Mouse (Mus musculus): ENCODE results near the gene Ntm. TPM values are rescaled to one million over a fixed set of nuclear protein-coding genes. Genes with fewer than 3 reads are reported as not detected.

Ntm gene
- polyA plus RNA-seq, 1 experiment from 2014 or later: 134 TPM

DNA sequence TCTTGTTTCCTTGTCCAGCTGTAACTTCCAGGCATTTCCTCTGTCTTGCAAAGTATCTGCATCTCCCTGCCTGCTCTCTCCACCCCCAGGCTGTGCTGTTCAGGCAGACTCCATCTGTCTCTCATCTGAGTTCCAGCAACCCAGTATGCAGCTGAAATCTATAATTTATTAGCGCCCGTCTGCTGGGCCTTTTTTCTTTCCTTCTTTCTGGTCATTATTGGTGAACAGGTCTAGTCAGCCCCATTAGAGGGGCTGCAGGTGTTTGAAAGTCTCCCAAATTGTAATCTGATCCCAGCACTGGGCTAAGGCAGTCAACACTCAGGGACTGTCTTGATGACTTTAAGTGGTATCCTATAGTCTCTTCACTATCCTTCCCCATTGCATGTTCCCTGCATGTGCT, 352.1 kb downstream of the Ntm start:
- Histone ChIP-seq H3K27ac (ENCODE audit: low read length) (no peak overlapping the region), H3K4me3 (replicated peaks; ENCODE audit: low read length) (no peak overlapping the region), H3K4me2 (ENCODE audit: low read length) (no peak overlapping the region), H3K27me3 (replicated peaks; ENCODE audit: control insufficient read depth, insufficient read depth, low read length) (no peaks in the 10 kb centered on the region), H3K9me3 (ENCODE audit: control insufficient read depth, low read length) (peaks cover 3% of the 10 kb centered on the region; the same call in 1 of the 2 replicates), H3K9ac (replicated peaks; ENCODE audit: low read depth, low read length) (no peak overlapping the region), H3K36me3 (ENCODE audit: control insufficient read depth, insufficient read depth) (no peaks in the 10 kb centered on the region), H3K4me1 (replicated peaks; ENCODE audit: control insufficient read depth, insufficient read depth, low read length) (peaks cover 5% of the 10 kb centered on the region; the same call in 1 of the 2 replicates)
- ATAC-seq: peak; percentile 50; the same call in 1 of the 2 replicates
- WGBS: 67% methylated on average over 2 of the region's 2 CpGs

DNA sequence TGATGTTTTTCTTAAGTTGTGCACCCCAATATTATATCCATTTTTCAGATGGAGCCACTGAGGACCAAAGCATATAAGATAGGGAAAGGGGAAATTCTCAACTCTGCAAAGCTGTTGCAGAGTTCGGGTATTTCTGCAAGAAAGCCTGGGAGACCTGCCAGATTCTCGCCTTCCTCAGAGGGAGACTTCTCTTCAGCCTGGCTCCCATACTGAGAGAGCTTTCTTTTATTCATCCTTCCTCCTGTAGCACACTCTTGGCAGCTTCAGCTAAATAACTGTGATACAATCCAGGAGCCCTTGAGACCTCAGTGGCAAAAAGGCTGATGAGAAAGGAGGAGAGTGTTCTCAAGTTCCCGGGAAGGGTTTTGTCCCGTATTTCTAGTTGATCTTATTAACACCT, 365.3 kb downstream of the Ntm start:
- H3K4me2 ChIP-seq (ENCODE audit: low read length): no peak overlapping the region
- no peaks in the 10 kb centered on the region for H3K27me3 ChIP-seq (replicated peaks; ENCODE audit: control insufficient read depth, insufficient read depth, low read length)
- no peaks in the 10 kb centered on the region for H3K36me3 ChIP-seq (ENCODE audit: control insufficient read depth, insufficient read depth)
- no peak overlapping the region for H3K27ac ChIP-seq (ENCODE audit: low read length)
- 18% methylated on average over 4 of the region's 4 CpGs for WGBS
- no peak overlapping the region for H3K9ac ChIP-seq (replicated peaks; ENCODE audit: low read depth, low read length)
- no peaks in the 10 kb centered on the region; the same call in 1 of the 2 replicates for H3K4me1 ChIP-seq (replicated peaks; ENCODE audit: control insufficient read depth, insufficient read depth, low read length)
- 0 out of 2 replicates have a peak, but pooled peaks have one; percentile 47 for ATAC-seq
- no peaks in the 10 kb centered on the region for H3K9me3 ChIP-seq (ENCODE audit: control insufficient read depth, low read length)
- no peak overlapping the region for H3K4me3 ChIP-seq (replicated peaks; ENCODE audit: low read length)

DNA sequence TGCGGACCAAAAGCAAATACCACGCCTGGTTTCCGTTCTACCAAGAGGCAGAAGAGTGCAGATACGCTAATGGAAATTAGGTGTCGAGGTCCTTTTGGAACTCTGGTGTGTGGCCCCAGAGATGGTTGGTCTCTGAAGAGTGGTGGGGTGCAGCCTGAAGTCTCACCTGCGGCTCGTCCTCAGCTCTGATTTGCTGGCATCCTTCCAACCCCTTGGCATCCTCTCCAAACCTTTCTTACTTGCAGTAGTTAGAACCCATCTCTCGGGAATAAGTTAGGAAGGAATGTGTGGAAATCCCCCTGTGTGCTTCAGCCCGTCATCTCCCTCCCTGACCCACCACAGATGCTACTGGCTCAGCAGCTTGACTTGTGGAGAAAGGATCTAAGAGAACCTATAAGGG, 367.6 kb downstream of the Ntm start:
- H3K4me1 ChIP-seq (replicated peaks; ENCODE audit: control insufficient read depth, insufficient read depth, low read length): no peaks in the 10 kb centered on the region; the same call in 1 of the 2 replicates
- H3K9me3 ChIP-seq (ENCODE audit: control insufficient read depth, low read length): no peaks in the 10 kb centered on the region
- no peak for ATAC-seq
- H3K4me2 ChIP-seq (ENCODE audit: low read length): no peak overlapping the region
- H3K9ac ChIP-seq (replicated peaks; ENCODE audit: low read depth, low read length): no peak overlapping the region
- H3K4me3 ChIP-seq (replicated peaks; ENCODE audit: low read length): no peak overlapping the region
- no peaks in the 10 kb centered on the region for H3K36me3 ChIP-seq (ENCODE audit: control insufficient read depth, insufficient read depth)
- 76% methylated on average over 9 of the region's 9 CpGs for WGBS
- no peak overlapping the region for H3K27ac ChIP-seq (ENCODE audit: low read length)
- no peaks in the 10 kb centered on the region for H3K27me3 ChIP-seq (replicated peaks; ENCODE audit: control insufficient read depth, insufficient read depth, low read length)

DNA sequence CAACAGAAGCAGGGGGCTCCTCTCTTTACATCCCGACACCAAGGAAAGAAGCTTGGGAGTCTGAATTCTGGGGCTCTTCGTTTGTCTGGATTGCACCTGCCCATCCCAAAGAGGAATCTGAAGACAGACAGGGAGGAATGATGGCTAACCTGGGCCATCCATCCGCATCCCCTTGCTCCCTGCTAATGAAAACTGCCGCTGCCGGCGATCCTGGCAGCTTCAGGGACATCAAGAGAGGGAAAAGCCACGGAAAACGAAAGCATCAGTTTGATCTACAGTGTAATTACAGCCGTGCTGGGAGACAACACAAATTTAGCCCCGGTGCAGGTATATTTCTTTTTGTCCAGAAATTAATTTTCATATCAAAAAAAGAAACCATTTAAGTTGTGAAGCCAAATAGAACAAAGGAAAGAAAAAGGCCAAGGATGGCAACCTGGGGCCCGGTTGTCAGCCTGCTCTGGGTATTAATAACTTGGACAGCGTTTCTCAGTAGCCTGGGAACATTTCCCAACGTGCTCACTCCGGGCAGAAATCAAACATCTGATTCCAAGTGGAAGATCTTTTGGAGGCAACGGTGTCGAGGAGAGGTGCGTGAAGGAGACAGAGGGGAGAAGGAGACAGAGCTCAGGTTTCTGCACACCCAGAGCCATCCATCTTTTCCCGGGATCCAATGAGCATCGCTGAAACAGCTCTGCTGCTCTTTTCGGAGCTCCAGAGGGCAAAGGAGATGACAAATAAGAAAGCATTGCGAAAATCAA, 368.2 kb downstream of the Ntm start:
- H3K9ac ChIP-seq (replicated peaks; ENCODE audit: low read depth, low read length): no peak overlapping the region
- no peak overlapping the region for H3K4me2 ChIP-seq (ENCODE audit: low read length)
- no peaks in the 10 kb centered on the region for H3K9me3 ChIP-seq (ENCODE audit: control insufficient read depth, low read length)
- no peaks in the 10 kb centered on the region for H3K27me3 ChIP-seq (replicated peaks; ENCODE audit: control insufficient read depth, insufficient read depth, low read length)
- H3K4me3 ChIP-seq (replicated peaks; ENCODE audit: low read length): no peak overlapping the region
- 69% methylated on average over 21 of the region's 21 CpGs for WGBS
- no peak overlapping the region for H3K27ac ChIP-seq (ENCODE audit: low read length)
- no peak for ATAC-seq
- no peaks in the 10 kb centered on the region for H3K36me3 ChIP-seq (ENCODE audit: control insufficient read depth, insufficient read depth)
- no peaks in the 10 kb centered on the region; the same call in 1 of the 2 replicates for H3K4me1 ChIP-seq (replicated peaks; ENCODE audit: control insufficient read depth, insufficient read depth, low read length)

DNA sequence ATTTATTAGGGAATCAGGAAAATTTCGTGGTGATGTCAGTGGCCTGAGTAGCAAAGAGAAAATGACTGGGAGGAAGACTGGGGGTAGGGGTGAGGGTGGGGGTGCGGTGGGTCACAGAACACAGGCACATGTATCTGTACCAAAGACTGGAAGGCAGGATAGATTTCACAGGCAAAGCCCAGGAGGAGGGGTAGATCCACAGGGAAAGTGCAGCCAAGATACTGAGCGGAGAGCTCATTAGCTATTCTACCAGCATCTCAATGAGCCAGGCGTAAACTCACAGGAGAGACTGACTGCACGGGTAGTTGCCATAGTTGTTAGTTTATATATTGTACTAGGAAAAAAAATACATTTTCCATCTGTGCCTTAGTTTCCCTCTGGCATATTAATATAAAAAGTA, 375.6 kb downstream of the Ntm start:
- WGBS: 35% methylated on average over 5 of the region's 5 CpGs
- H3K9ac ChIP-seq (replicated peaks; ENCODE audit: low read depth, low read length): no peak overlapping the region
- H3K27ac ChIP-seq (ENCODE audit: low read length): no peak overlapping the region
- H3K27me3 ChIP-seq (replicated peaks; ENCODE audit: control insufficient read depth, insufficient read depth, low read length): no peaks in the 10 kb centered on the region
- no peaks in the 10 kb centered on the region for H3K36me3 ChIP-seq (ENCODE audit: control insufficient read depth, insufficient read depth)
- peak; percentile 74 for ATAC-seq
- H3K4me3 ChIP-seq (replicated peaks; ENCODE audit: low read length): no peak overlapping the region
- no peaks in the 10 kb centered on the region for H3K9me3 ChIP-seq (ENCODE audit: control insufficient read depth, low read length)
- H3K4me2 ChIP-seq (ENCODE audit: low read length): no peak overlapping the region
- peaks cover 6% of the 10 kb centered on the region; the same call in 1 of the 2 replicates for H3K4me1 ChIP-seq (replicated peaks; ENCODE audit: control insufficient read depth, insufficient read depth, low read length)

DNA sequence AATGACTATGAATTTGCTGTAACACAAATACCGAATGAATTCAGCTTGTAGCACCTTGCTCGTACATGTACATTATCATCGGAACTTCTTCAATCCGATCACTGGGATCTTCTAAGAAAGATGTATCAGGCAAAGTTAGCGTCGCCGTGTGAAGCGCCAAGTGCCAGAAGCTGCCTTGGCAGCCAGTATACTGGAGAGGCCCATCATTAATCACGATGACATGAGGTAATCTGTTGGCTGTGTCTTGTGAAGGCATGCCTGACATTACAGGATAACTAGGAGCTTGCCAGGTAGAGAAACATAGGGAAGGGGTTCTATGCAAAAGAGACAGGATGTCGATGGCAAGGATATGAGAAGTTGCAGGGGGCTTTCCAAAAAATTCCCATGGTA, 376.6 kb downstream of the Ntm start:
- ATAC-seq: no peak
- 76% methylated on average over 10 of the region's 10 CpGs for WGBS
- no peaks in the 10 kb centered on the region for H3K36me3 ChIP-seq (ENCODE audit: control insufficient read depth, insufficient read depth)
- no peak overlapping the region for H3K9ac ChIP-seq (replicated peaks; ENCODE audit: low read depth, low read length)
- no peak overlapping the region for H3K27ac ChIP-seq (ENCODE audit: low read length)
- no peak overlapping the region for H3K4me3 ChIP-seq (replicated peaks; ENCODE audit: low read length)
- no peaks in the 10 kb centered on the region for H3K27me3 ChIP-seq (replicated peaks; ENCODE audit: control insufficient read depth, insufficient read depth, low read length)
- no peak overlapping the region for H3K4me2 ChIP-seq (ENCODE audit: low read length)
- no peaks in the 10 kb centered on the region for H3K9me3 ChIP-seq (ENCODE audit: control insufficient read depth, low read length)
- H3K4me1 ChIP-seq (replicated peaks; ENCODE audit: control insufficient read depth, insufficient read depth, low read length): peaks cover 6% of the 10 kb centered on the region; the same call in 1 of the 2 replicates

DNA sequence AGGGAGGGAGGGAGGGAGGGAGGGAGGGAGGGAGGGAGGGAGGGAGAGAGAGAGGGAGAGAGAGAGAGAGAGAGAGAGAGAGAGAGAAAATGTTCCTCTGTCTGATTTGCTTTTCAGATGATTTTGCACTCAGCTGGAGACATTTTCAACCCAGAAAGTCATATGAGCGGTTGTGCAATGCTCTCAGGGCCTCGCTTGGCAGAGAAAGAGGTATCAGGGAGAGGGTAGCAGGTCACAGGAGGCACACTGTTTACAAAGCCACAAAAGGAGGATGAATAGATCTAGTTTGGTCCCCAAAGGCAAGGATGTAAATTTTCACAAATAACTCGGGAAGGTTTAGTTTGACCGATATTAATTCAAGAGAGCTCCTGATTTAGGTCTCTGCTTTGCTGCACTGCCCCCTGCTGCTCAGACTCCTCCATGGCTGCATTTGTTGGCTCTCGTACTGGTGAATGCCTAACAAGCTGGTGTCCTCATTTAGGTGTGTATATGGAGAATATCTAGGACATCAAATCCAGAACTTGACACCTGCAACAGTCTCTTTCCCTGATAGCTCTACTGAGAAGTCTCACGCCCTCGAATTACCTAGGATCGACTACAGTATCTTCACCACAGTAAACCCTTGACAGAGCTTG, 377.1 kb downstream of the Ntm start:
- Histone ChIP-seq H3K4me1 (replicated peaks; ENCODE audit: control insufficient read depth, insufficient read depth, low read length) (peaks cover 6% of the 10 kb centered on the region; the same call in 1 of the 2 replicates), H3K9me3 (ENCODE audit: control insufficient read depth, low read length) (no peaks in the 10 kb centered on the region), H3K27ac (ENCODE audit: low read length) (no peak overlapping the region), H3K36me3 (ENCODE audit: control insufficient read depth, insufficient read depth) (no peaks in the 10 kb centered on the region), H3K4me2 (ENCODE audit: low read length) (no peak overlapping the region), H3K9ac (replicated peaks; ENCODE audit: low read depth, low read length) (no peak overlapping the region), H3K27me3 (replicated peaks; ENCODE audit: control insufficient read depth, insufficient read depth, low read length) (no peaks in the 10 kb centered on the region), H3K4me3 (replicated peaks; ENCODE audit: low read length) (no peak overlapping the region)
- WGBS: 57% methylated on average over 8 of the region's 8 CpGs
- ATAC-seq: no peak

DNA sequence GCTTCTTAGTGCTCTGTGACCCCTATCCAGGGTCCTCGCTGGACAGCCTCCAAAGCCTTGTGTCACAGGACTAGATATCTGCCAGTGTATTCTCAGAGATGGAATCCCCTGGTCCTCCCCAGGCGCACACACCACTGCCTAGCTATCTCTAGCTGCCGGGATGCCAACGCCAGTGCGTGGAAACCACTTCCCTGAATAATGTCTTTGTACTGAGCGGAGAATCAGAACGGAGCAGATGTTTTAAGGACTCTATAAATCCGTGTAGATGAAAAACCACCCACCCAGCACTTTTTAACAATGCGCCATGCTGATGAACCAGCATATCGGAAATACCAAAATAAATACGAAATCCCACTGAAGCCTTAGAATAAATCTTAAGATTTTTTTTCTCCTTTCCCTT, 384.7 kb downstream of the Ntm start:
- 72% methylated on average over 11 of the region's 11 CpGs for WGBS
- no peak for ATAC-seq

DNA sequence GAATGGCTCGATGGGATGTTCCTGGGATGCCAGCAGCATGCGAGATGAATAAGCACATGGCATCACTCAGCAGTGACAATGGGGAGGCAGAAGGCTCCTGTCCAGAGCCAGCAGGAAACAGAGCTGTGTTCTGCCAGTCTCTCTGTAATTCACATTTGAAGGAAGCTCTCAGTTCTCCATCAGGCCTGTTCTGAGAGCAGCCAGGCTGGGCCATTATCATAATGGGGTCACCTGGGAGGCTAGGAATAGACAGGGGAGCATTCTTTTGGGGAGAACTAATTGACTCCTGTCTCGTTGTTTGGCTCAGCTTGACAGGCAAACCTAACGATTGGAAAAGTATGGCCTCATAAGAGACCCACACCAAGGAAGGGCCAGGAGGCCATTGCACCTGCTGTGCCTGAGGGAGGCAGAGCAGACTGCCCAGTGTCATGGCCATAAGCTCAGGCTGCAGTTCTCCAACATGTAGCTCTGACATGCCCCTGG, 386.8 kb downstream of the Ntm start:
- H3K36me3 ChIP-seq (ENCODE audit: control insufficient read depth, insufficient read depth): no peaks in the 10 kb centered on the region
- H3K4me3 ChIP-seq (replicated peaks; ENCODE audit: low read length): no peak overlapping the region
- no peak overlapping the region for H3K9ac ChIP-seq (replicated peaks; ENCODE audit: low read depth, low read length)
- H3K4me1 ChIP-seq (replicated peaks; ENCODE audit: control insufficient read depth, insufficient read depth, low read length): peaks cover 5% of the 10 kb centered on the region; the same call in 1 of the 2 replicates
- ATAC-seq: 0 out of 2 replicates have a peak, but pooled peaks have one; percentile 26
- H3K27me3 ChIP-seq (replicated peaks; ENCODE audit: control insufficient read depth, insufficient read depth, low read length): no peaks in the 10 kb centered on the region
- no peak overlapping the region; the same call in 1 of the 2 replicates for H3K27ac ChIP-seq (ENCODE audit: low read length)
- WGBS: 15% methylated on average over 4 of the region's 4 CpGs
- no peak overlapping the region for H3K4me2 ChIP-seq (ENCODE audit: low read length)
- no peaks in the 10 kb centered on the region for H3K9me3 ChIP-seq (ENCODE audit: control insufficient read depth, low read length)

More for the DNA sequence above, 384.7 kb downstream of the Ntm start:
- Histone ChIP-seq H3K27ac (ENCODE audit: low read length) (no peak overlapping the region), H3K4me1 (replicated peaks; ENCODE audit: control insufficient read depth, insufficient read depth, low read length) (peaks cover 5% of the 10 kb centered on the region; the same call in 1 of the 2 replicates), H3K4me3 (replicated peaks; ENCODE audit: low read length) (no peak overlapping the region), H3K9me3 (ENCODE audit: control insufficient read depth, low read length) (no peaks in the 10 kb centered on the region), H3K9ac (replicated peaks; ENCODE audit: low read depth, low read length) (no peak overlapping the region), H3K36me3 (ENCODE audit: control insufficient read depth, insufficient read depth) (no peaks in the 10 kb centered on the region), H3K27me3 (replicated peaks; ENCODE audit: control insufficient read depth, insufficient read depth, low read length) (no peaks in the 10 kb centered on the region), H3K4me2 (ENCODE audit: low read length) (no peak overlapping the region)
